Mouse (Mus musculus) thymus, postnatal 0 days (tissue): ENCODE measurements around the gene Hspa4. TPM values are rescaled to one million over a fixed set of nuclear protein-coding genes. Genes with fewer than 3 reads are reported as not detected.

Experiments used
- DNase-seq: peaks from one replicate; pipeline ENCODE4 v3.0.0-alpha.2; 2015; ENCODE audit warnings: low spot score
- polyA plus RNA-seq: library from polyadenylated mRNA; unstranded; fragments of >200 nt; fragmentation: Nextera tagmentation; extraction: Ambion mirVana; gene quantifications from 2 replicates; pipeline ENCODE4 v1.2.1, GENCODE M21; 2015

Hspa4 gene
- polyA plus RNA-seq, 1 experiment from 2014 or later, result 106 TPM

DNA sequence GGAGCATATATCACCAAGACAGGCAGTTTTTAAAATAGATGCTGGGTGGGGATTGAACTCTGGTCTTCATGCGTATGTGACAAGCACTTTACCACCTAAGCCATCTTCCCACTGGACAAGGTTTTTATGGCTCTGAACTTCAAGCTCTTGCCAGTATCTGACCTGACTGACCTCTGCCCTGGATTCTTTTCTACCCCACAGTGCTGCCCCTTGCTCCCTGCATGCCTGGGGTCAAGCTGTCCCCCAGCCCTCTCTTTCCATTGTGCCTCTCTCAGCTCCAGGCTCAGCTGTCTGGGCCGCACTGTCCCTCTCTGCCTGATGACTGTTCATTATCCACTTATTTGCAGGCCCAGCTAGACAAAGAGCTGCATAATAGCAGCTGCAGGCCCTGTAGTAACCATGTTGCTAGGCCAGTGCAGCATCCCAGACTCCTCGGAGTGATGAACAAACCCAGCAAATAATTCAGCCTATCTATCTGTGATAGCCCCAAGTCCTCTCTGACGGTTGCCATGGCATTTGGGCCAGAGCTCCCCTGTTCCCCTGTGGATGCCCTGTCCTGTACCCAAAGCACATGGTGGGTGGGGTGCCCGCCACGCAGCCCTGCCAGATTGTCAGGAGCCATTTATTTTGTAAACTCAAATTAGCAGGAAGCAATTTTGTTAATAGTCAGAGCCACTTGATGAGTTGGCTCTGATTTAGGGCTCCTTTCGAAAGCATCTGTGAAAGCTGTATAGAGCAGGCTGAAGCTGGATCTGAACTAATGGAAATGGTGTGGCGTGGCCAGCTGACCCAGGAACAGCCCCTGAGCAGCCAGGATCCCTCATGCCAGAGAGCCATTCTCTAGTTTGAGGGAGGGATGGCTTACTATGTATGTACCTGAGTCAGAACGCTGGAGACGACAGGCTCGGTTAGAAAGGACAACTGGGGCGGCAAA, 47.8 kb downstream of the Hspa4 start:
- DNase-seq, result no peak

DNA sequence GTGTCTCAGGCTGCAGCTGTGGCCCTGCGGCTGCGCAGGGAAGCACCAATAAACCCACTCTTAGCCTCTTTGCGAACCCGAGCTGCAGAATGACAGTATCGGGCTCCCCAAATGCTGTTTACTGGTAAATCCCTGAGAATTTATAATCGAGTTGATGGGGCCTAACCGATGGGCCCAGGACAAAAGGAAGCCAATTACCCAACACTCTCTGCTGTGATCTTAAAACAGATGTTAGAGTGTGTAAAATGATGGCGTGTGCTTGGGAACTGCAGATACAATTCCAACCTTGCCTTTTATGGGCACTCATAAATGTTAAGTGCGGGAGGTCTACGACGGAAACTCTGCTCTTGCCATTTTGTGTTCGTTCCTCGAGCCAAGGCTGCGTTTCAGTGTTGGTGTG, 49.5 kb downstream of the Hspa4 start:
- DNase-seq, result no peak

DNA sequence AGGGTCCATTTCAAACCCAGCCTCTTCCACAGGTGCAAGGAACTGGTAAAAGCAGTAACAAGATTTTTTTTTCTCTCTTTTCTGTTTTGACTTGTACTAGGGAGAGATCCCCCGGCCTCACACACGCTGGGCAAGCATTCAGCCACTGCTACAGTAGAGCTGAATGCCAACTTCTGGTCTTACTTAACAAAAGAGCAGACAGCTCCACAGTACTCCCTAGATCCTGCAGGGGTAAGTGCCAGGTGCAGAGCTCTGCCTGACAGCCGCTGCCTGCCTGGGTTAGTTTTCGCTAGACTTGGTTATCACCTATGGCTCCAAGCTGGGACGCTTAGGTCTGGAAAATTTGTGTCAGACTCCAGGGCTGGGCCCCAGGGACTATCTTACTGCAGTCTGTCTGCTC, 50.6 kb downstream of the Hspa4 start:
- no peak for DNase-seq

DNA sequence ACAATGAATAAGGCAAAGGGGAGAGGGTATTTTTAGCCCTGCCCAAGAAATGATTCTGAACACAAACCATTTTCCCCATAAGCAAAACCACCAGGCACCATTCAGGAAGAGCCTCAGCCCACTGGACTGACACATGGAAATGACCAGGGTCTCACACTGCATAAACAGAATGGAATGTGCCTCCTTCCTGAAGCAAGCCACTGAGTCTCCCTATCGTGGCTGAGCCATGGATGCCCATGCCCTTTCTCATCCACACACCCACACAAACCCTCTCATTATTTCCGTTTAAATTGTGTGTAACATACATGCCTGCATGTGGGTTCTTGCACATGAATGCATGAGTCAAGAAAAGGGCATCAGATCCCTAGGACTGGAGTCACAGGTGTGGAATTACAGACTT, 54.7 kb downstream of the Hspa4 start:
- no peak for DNase-seq

DNA sequence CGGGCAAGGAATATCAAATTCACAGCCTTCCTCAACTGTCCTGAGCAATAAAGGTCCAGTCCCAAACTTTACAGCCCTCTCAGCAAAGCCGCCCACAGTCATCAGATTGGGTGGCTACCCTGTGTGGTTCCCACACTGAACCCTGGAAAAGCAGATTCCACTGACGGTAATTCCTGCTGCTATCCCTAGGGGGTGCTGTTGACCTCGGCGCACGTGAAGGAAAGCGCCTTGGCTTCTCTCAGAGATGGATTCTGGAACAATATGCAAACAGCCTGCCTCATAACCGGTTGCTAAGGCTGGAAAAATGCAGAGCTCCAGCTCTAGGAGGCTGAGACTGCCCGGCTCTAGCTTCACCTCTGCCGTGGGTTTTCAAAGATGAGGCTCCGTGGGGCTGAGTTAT, 57.1 kb downstream of the Hspa4 start:
- DNase-seq, result no peak

DNA sequence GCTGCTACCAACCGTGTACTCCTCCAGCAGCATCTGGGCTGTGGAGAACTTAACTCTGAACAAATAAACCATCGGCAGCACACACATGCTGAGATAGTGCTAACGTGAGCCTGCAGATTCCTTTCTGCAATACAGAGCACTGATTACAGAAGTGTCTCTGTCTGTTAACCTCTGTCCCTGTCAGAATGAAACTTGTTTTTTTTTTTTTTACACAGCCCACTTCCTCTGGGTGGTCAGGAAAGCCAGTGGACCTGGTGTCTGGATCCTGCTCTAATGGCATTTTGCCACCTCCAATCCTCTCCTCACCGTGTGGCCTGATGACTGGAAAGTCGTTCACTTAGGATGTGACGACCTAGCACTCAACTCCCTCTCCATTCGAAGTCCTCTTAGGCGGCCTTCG, 66.7 kb downstream of the Hspa4 start:
- DNase-seq, result no peak

DNA sequence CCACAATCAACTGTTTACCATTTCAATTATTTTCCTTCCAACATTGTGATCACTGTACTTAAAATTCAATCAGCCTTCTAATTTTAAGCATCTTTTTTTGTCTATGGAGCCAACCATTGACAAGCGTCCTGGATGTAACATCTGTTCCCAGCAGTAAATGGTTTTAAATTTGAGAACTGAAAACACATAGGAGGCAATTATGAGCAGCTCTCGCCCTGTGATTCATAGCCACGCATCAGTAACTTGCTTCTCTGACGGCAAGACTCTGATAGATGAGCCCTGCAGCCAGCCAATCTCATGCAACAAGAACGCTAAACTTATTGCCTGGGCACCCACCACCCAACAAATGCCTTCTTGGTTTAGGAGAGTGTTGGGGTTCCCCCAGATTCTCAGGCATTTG, 68.4 kb downstream of the Hspa4 start:
- DNase-seq, result no peak

DNA sequence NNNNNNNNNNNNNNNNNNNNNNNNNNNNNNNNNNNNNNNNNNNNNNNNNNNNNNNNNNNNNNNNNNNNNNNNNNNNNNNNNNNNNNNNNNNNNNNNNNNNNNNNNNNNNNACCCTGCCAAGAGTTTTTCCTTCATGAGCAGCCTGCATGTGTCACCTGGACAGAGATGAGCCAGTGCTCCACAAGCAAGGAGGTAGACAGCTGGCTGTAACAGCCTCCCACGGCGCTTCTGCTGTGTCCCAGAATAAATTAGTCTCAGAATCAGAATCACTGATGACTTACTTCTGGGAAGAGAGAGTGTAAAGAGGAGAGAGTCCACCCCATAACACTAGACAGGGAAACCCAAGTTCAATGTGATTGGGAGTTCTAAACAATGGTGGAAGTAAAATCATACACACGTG, 71.2 kb downstream of the Hspa4 start:
- no peak for DNase-seq

DNA sequence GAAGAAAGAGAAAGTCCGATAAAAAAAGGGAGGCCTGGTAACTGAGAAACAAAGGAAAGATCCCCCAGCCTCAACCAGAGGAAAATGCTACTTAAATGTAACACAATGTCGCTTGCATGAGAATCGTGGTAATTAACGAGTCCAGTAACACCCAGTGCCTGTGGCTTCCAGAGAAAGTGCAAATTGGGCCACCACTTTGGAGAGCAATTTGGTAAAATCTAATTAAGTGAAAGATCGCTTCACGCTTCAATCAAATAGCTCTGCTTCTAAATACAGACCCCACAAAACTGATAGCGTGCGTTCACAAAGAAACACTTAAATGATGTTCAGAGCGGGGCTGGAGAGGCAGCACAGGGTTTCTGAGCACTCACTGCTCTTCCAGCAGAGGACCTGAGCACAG, 89.4 kb downstream of the Hspa4 start:
- DNase-seq, result no peak

Other genes with a start within 250 kb of the Hspa4 start
- gene Zcchc10, start 24.2 kb upstream of the Hspa4 start, polyA plus RNA-seq, result 28.6 and 30.1 TPM in 2 replicates
- 27.1 and 36.1 TPM in 2 replicates for gene Aff4, start 50.4 kb upstream of the Hspa4 start, polyA plus RNA-seq
- 0.29 TPM in 1 of 2 replicates, not detected in the other for gene Leap2, start 122.7 kb upstream of the Hspa4 start, polyA plus RNA-seq
- gene Uqcrq, start 130.4 kb upstream of the Hspa4 start, polyA plus RNA-seq, result 929 and 986 TPM in 2 replicates
- 0.36 and 1.1 TPM in 2 replicates for gene Gdf9, start 130.6 kb upstream of the Hspa4 start, polyA plus RNA-seq
- not detected in 2 replicates for gene Gm10447, start 156.7 kb upstream of the Hspa4 start, polyA plus RNA-seq
- gene Shroom1, start 156.7 kb upstream of the Hspa4 start, polyA plus RNA-seq, result 0.27 and 0.42 TPM in 2 replicates
- not detected in 2 replicates for gene Gm9837, start 170.0 kb upstream of the Hspa4 start, polyA plus RNA-seq
- gene Gm9945, start 179.7 kb upstream of the Hspa4 start, polyA plus RNA-seq, result not detected in 2 replicates
- gene Sowaha, start 179.8 kb upstream of the Hspa4 start, polyA plus RNA-seq, result 0.05 and 0.15 TPM in 2 replicates
- gene Sept8, start 218.8 kb upstream of the Hspa4 start, polyA plus RNA-seq, result 11.1 and 12.1 TPM in 2 replicates